Mouse (Mus musculus) adrenal gland, adult 8-10 months (tissue): ENCODE data around the gene Clybl. TPM values are rescaled to one million over a fixed set of nuclear protein-coding genes. Genes with fewer than 3 reads are reported as not detected.

Experiments used
- DNase-seq: peaks from one replicate; pipeline ENCODE4 v3.0.0; 2022
- total RNA-seq, 4 experiments: library from RNA; stranded (reverse); gene quantifications; 2 replicates each; pipeline ENCODE4 v1.2.4; 2022

Clybl gene
- total RNA-seq, 4 experiments from 2014 or later = 49.7 to 81.2 (median 66.3) TPM

DNA sequence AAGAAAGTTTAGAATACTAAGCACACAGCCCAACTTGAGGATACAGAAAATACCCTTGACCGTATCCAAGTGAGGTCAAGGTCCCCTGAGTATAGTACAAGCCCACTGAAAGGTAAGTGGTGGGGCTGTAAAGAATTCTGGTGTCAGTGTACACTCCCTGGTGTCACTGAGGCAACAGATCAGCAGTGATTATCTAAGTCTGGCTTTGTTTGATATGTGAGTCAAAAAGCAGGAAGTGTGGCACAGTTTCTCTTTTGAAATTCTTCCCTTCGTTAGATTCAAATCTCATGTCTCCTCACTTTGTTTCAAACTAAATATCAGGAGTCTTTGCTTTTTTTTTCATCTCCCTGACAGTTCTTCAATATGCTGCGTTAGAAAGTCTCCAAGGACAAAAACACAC is 251.1 kb downstream of the Clybl start:
- no peak for DNase-seq

DNA sequence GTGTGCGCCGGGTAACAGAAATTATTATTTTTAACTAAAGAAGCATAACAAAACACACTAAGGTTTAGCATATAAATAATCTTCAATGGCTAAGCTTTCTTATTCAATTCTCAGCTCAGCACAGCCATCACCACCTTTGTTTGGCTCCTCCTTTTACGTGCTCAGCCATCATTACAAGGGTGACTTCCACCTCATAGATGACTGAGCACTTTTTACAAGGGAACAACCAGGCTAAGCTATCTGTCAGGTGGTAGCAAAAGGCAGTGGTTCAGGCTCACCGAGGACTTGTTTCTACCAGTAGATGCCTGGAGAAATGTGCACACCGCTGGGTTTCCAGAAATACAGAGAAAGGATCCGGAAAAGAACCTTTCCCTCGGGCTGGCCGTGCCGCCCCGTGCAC is 252.5 kb downstream of the Clybl start:
- no peak for DNase-seq

DNA sequence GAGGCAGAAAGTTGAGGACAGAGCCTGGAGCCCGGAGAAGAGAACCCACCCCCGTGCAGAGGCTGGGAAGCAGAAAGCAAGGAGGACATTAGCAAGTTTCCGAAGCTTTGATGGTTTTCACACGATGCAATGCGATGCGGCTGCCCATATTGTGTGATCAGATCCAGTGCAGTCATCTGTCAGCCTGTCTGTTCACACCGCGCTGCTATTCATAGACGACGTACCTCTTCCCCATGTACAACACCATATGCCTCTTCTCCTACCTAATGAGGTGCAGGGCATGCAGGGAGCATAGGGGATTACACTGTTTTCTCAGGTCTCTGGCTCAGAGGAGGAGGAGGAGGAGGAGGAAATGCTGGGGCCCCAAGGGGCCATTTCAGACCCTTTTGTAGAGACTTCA is 255.3 kb downstream of the Clybl start:
- DNase-seq = no peak

DNA sequence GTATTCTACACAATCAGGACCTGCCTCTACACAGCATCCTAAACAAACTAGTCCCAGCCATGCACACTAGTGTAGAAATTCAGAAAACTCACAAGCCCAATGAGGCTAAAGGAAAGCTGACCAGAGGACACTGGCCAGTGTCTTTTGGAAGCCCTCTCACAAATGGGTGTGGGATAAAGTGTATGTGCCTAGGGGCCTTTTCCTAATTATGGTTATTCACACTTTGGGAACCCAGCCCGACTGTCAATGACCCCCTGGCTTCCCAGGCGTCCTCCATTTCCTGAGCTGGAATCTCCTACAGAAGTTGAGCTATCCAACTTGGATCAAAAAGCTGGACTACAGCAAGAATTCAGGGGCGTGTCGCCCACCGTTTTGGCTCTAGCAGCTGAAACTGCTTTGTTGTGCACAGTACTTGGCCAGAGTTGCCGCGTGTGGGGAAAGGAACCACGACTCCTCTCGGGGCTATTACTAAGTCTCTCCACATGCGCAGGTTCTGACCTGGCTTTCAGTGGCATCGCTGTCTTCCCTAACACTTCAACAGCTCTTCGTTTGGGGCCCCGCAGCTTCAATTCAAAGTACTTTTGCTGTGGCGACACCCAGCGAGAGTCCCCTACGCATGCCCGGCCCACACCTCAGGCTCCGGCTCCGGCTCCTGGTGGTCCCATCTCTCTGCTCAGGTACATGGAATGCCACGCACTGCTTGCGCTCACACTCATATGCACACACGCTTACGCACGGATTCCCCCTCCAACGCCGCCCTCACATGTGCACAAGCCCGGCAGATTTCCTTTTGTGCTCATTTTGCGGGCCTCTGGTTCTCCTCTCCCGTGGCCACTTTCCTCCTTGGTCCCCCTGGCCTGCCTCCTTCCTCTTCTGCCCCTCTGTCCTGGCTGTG is 268.3 kb downstream of the Clybl start:
- no peak for DNase-seq

DNA sequence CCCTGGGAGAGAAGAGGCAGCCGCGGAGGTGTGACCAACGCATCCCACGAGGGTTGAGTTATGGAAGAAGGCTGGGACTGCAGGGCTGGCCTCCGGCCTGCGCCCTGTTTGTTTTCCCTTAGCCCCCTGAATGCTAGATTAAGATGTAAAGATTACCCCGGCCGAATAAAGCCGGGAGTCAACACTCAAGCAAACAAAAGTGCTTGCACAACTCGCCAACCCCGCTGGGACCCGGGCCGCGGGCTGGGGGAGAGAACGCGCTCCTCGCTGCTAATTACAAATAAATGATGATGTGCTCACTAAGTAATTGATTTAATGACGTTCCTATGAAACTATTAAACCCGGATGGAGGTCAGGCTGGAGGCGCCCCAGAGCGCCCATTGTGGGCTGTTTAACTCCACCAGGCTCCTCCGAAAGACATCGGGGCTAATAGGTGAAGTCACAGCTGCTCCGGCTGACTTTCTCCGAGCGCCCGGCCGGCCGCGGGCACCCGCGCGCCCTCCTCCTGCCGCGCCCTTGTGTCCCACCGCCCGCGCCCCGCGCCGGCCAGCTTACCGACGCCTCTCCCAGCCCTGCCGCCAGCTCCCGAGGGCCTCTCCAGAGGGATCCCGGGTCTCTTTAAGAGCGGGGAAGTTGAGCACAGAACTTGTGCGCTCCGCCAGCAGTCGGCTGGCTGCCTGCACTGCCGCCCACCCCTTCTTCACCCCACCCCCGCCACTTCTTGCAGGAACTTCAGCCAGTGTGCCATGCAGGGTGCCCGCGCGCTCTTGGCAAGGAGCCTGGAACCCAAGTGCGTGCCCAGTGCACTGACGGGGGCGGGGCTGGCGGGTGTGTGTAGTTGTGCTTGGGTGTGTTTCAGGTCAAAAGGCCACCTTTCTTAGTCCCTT is 269.2 kb downstream of the Clybl start, which contains the start of gene Gm5089:
Gene Gm5089, minus strand, starts transcription at position 620 of the 887 bp plus-strand sequence.
- no peak for DNase-seq

DNA sequence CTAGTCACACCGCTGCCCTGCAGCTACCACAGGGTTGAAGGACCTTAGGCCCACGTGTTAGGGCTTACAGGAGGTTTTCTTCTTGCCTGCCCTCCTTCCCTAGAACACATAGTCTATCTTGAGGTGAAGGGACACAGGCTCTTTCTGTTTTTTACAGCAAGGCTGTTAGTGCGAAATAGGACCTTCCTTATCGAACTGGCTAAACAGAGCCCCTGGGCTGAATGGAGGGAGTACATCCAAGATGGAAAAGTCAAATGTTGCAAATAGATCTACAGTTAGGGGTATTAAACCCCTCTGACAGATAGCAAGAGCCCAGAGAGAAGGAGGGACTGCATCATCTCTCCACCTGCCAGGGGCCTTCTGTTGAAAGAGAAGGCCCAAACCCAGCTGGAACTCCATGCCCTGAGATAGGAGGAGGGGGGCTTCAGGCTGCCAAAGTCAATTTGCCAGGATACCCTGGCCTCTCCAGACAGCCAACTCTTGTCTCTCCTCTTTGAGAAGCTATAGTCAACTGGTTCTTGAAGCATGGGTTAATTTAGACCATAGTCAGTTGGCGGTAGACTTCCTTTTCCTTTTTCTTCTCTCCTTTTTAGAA is 270.1 kb downstream of the Clybl start:
- DNase-seq = no peak

Other genes with a start within 250 kb of the Clybl start
- 1 to 10 TPM in 3 of 4 experiments, under 1 TPM in 1; 0.80 to 2.2 (median 1.4) TPM for gene Gpr183, start 216.5 kb upstream of the Clybl start, total RNA-seq
- gene Timm8a2, start 147.0 kb upstream of the Clybl start, total RNA-seq = not detected
- 100 to 1,000 TPM; 156 to 193 (median 181) TPM for gene Tm9sf2, start 74.7 kb upstream of the Clybl start, total RNA-seq